Mouse (Mus musculus) heart, embryonic 12.5 days (tissue): ENCODE results near the gene Epyc. TPM values are rescaled to one million over a fixed set of nuclear protein-coding genes. Genes with fewer than 3 reads are reported as not detected.

ENCODE experiments used
- ATAC-seq: fragments of 200-750 bp; cut with Nextera tagmentation; 2 replicates; pipeline ENCODE4 v1.8.0; 2017; ENCODE audit warnings: moderate TSS enrichment, moderate library complexity; ENCODE audit not compliant: insufficient number of reproducible peaks, low FRiP score
- H3K27ac ChIP-seq: fragments of 300-500 bp; sonication (generic); 2 replicates; pipeline ENCODE4 v1.5.1; 2016; ENCODE audit warnings: mild to moderate bottlenecking, moderate library complexity; ENCODE audit not compliant: poor library complexity, severe bottlenecking
- H3K27me3 ChIP-seq: fragments of 300-500 bp; sonication (generic); replicated peaks from 2 replicates; pipeline ENCODE4 v1.6.1; 2016; ENCODE audit warnings: mild to moderate bottlenecking, moderate library complexity
- H3K36me3 ChIP-seq: fragments of 300-500 bp; sonication (generic); 2 replicates; pipeline ENCODE4 v1.6.1; 2016; ENCODE audit warnings: mild to moderate bottlenecking, moderate library complexity
- H3K4me1 ChIP-seq: fragments of 300-500 bp; sonication (generic); replicated peaks from 2 replicates; pipeline ENCODE4 v1.6.1; 2016; ENCODE audit warnings: mild to moderate bottlenecking
- H3K4me2 ChIP-seq: fragments of 300-500 bp; sonication (generic); 2 replicates; pipeline ENCODE4 v1.6.1; 2016; ENCODE audit warnings: mild to moderate bottlenecking, moderate library complexity
- H3K4me3 ChIP-seq: fragments of 300-500 bp; sonication (generic); 2 replicates; pipeline ENCODE4 v1.5.1; 2016; ENCODE audit warnings: mild to moderate bottlenecking
- H3K9ac ChIP-seq: fragments of 300-500 bp; sonication (generic); 2 replicates; pipeline ENCODE4 v1.6.1; 2016; ENCODE audit warnings: mild to moderate bottlenecking, moderate library complexity
- H3K9me3 ChIP-seq: fragments of 300-500 bp; sonication (generic); replicated peaks from 2 replicates; pipeline ENCODE4 v1.6.1; 2016; ENCODE audit warnings: mild to moderate bottlenecking, moderate library complexity
- WGBS: fragments of 180-500 bp; shearing (Covaris S2); methylation state at CpG from one replicate; pipeline ENCODE4 v1.1.7; 2016; 5-methylcytosine and 5-hydroxymethylcytosine counted together
- polyA plus RNA-seq: library from polyadenylated mRNA; unstranded; fragments of >200 nt; fragmentation: Nextera tagmentation; extraction: Ambion mirVana; gene quantifications from 2 replicates; pipeline ENCODE4 v1.2.1, GENCODE M21; 2016

Gene Epyc
- 0.42 and 0.79 TPM in 2 replicates for polyA plus RNA-seq

DNA sequence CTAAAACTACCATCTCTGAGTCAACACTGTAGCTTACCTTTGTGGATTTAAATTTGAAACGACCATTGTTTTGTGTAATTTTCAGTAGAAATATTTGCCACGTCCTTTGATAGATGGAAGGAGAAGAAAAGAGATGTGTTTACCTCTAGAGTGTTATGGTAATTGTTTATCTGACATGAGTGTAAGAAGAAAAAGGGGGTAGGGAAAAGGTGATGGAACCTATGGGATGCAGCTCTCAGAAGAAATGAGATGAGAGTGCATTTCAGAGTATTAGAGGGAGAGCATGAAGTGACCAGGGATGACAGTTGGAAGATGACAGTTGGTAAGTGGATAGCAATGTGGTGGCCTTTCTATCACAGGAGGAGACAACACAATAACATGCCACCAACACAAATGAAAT lies at the start of gene Epyc:
Epyc (plus strand) TSS at position 301 of the 400 bp plus-strand sequence.
- no peak within 1 kb of the TSS for H3K27ac ChIP-seq
- no peaks in the 10 kb centered on the region for H3K36me3 ChIP-seq
- 70% methylated on average over 2 of the region's 2 CpGs for WGBS
- H3K9me3 ChIP-seq: no peaks in the 10 kb centered on the region
- H3K4me1 ChIP-seq: no peaks in the 10 kb centered on the region
- H3K4me3 ChIP-seq: no peak within 1 kb of the TSS
- no peak for ATAC-seq
- no peaks in the 10 kb centered on the region for H3K27me3 ChIP-seq
- no peak within 1 kb of the TSS for H3K9ac ChIP-seq
- no peak within 1 kb of the TSS for H3K4me2 ChIP-seq

DNA sequence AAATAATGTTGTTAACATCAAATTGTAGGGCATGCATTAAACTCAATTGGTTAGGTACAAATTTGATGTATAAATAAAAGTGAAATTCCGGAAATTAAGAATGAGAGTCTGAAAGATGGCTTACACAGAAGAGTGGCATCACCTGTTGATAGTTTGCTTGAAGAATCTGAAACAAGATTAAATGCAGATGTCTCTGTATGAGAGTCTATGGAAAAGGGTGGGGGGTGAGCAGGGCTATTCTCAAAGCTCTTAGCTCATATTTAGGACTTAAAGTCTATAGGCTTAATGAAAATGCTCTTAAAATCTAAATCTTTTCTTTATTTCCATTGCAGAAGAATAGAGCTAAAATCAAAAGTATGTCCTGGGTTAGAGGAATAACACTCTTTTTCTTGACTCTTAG lies 48.2 kb upstream of the Epyc start:
- no peak overlapping the region for H3K9ac ChIP-seq
- no peak overlapping the region for H3K4me3 ChIP-seq
- H3K9me3 ChIP-seq: no peaks in the 10 kb centered on the region
- no peak overlapping the region for H3K27ac ChIP-seq
- no peaks in the 10 kb centered on the region for H3K4me1 ChIP-seq
- H3K4me2 ChIP-seq: no peak overlapping the region
- ATAC-seq: no peak
- H3K36me3 ChIP-seq: no peaks in the 10 kb centered on the region
- 60% methylated on average over 1 of the region's 1 CpGs for WGBS
- H3K27me3 ChIP-seq: no peaks in the 10 kb centered on the region

DNA sequence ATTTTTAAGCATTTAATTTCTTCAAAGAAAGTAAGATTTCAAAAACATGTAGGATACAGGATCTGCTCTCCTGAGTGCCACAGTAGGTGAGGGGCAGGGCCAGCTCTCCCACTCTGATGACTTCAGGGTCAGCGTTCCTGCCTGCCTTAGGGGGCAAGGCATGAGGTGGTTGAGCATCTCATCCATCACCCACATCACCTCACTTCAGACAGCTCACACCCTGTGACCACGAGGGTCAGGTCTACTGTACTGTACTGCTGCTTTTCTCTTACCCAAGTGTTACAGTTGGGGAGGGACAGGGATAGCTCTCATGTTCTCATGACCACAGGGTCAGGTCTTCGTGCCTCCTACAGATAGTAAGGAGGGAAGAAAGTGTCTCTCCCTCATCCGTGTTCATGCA lies 42.1 kb upstream of the Epyc start:
- Histone ChIP-seq H3K9me3 (no peaks in the 10 kb centered on the region), H3K4me1 (no peaks in the 10 kb centered on the region), H3K27me3 (no peaks in the 10 kb centered on the region), H3K4me3 (no peak overlapping the region), H3K9ac (no peak overlapping the region), H3K4me2 (no peak overlapping the region), H3K36me3 (no peaks in the 10 kb centered on the region), H3K27ac (no peak overlapping the region)
- WGBS: 55% methylated on average over 4 of the region's 4 CpGs
- no peak for ATAC-seq

DNA sequence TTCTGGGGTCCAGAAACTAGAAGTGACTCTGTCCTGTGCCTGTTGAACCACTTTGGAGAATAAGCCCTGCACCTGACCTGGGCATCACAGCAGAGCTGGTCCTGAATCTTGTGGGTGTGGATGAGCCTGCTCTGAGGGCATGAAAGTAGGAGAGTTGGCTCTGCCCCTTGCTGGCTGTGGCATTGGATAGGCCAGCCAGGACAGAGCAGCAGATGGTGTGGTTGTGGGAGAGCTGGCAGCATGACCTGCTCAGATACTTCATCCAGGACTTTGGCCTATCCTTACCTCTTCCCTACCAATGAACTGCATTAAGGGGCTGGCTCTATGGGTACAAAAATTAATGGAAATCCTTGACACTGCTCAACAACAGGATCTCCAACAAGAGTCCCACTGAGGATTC lies 40.6 kb upstream of the Epyc start:
- no peak for ATAC-seq
- no peak overlapping the region for H3K9ac ChIP-seq

DNA sequence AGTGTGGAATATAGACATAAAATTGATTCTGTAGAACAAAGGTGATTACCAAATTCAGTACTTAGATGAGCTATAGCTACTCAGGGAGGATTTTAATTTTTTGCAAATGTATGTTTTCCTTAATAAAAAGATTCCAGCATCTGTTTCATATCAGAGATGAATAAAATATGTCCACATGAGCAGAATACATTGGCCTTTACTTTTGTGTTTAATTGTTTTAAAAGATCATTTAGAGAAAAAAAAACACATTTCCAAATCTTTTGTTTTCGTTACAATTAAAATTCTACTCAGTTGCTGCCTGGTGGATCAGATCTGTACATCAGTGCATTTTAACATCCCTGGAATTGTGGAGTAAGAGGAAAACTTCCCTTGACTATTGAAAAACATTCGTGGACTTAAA lies 37.3 kb upstream of the Epyc start, which contains the start of gene Kera:
Kera (plus strand) TSS at position 301 of the 400 bp plus-strand sequence.
- ATAC-seq: no peak
- no peak within 1 kb of the TSS for H3K9ac ChIP-seq
- H3K36me3 ChIP-seq: no peaks in the 10 kb centered on the region
- no peaks in the 10 kb centered on the region for H3K27me3 ChIP-seq
- no peak within 1 kb of the TSS for H3K27ac ChIP-seq
- H3K9me3 ChIP-seq: no peaks in the 10 kb centered on the region
- no peak within 1 kb of the TSS for H3K4me2 ChIP-seq
- no peaks in the 10 kb centered on the region for H3K4me1 ChIP-seq
- no peak within 1 kb of the TSS for H3K4me3 ChIP-seq
- 69% methylated on average over 2 of the region's 2 CpGs for WGBS

More for the DNA sequence above, 40.6 kb upstream of the Epyc start:
- Histone ChIP-seq H3K4me3 (no peak overlapping the region), H3K27me3 (no peaks in the 10 kb centered on the region), H3K36me3 (no peaks in the 10 kb centered on the region), H3K27ac (no peak overlapping the region), H3K9me3 (no peaks in the 10 kb centered on the region), H3K4me1 (no peaks in the 10 kb centered on the region), H3K4me2 (no peak overlapping the region)

DNA sequence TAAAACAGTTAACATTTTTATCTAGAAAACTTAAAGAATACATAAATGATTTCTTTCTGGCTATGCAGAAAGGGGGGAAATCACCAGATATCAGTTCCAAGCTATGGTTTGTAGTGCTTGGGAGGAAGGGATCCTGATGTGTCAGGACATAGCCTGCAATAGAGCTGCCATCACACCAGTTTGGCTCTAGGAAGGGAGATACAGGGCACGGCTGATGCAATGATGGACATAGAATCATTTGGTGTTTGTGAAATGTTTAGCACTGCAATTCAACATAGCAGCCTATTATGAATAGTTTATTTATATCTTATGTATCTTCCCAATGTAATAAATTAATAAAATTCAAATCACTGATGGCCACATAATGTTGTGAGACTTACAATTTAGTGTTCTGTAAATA lies 21.5 kb upstream of the Epyc start:
- no peak overlapping the region for H3K4me3 ChIP-seq
- H3K9me3 ChIP-seq: no peaks in the 10 kb centered on the region
- H3K36me3 ChIP-seq: no peaks in the 10 kb centered on the region
- WGBS: 81% methylated on average over 1 of the region's 1 CpGs
- H3K4me2 ChIP-seq: no peak overlapping the region
- no peak overlapping the region for H3K27ac ChIP-seq
- H3K4me1 ChIP-seq: no peaks in the 10 kb centered on the region
- no peak for ATAC-seq
- no peaks in the 10 kb centered on the region for H3K27me3 ChIP-seq
- H3K9ac ChIP-seq: no peak overlapping the region

DNA sequence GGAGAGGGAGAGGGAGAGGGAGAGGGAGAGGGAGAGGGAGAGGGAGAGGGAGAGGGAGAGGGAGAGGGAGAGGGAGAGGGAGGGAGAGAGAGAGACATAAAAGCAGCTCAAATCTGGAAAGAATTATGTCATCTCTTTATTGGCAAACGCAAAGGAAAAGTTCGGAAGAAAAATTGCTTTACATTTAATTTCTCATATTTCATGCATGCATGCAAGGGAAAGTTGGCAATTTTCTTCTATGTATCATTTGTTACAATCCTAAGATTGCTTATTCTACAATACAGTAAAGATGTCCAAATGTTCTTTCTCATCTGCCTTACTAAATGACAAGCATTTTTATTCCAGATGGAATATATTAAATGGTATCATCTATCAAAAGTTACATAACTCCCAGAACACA lies 19.5 kb upstream of the Epyc start:
- WGBS: 84% methylated on average over 2 of the region's 2 CpGs
- Histone ChIP-seq H3K4me1 (no peaks in the 10 kb centered on the region), H3K27ac (no peak overlapping the region), H3K27me3 (no peaks in the 10 kb centered on the region), H3K36me3 (no peaks in the 10 kb centered on the region), H3K4me3 (no peak overlapping the region), H3K9me3 (no peaks in the 10 kb centered on the region), H3K9ac (no peak overlapping the region), H3K4me2 (no peak overlapping the region)
- no peak for ATAC-seq

DNA sequence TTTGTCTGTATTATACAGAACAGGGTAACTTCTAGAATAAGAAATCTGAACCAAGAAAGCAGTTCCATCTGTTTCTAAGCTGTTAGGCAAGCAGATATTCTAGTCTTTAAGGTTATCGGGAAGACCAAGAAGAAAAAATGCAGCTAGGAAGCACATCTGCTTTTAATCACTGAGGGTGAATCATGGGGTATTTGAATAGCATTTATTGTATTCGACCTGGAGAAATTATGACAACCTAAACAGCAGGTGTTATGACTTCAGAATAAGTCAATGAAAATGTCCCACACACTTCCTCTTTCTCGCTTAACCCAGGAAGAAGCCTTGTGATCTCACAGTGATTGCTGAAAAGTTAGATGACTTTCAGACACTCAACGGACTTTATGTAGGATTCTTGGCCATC lies 18.8 kb upstream of the Epyc start:
- H3K9ac ChIP-seq: no peak overlapping the region
- H3K27me3 ChIP-seq: no peaks in the 10 kb centered on the region
- no peaks in the 10 kb centered on the region for H3K36me3 ChIP-seq
- no peaks in the 10 kb centered on the region for H3K4me1 ChIP-seq
- WGBS: 52% methylated on average over 4 of the region's 4 CpGs
- no peak overlapping the region for H3K27ac ChIP-seq
- ATAC-seq: no peak
- no peaks in the 10 kb centered on the region for H3K9me3 ChIP-seq
- no peak overlapping the region for H3K4me3 ChIP-seq
- no peak overlapping the region for H3K4me2 ChIP-seq

DNA sequence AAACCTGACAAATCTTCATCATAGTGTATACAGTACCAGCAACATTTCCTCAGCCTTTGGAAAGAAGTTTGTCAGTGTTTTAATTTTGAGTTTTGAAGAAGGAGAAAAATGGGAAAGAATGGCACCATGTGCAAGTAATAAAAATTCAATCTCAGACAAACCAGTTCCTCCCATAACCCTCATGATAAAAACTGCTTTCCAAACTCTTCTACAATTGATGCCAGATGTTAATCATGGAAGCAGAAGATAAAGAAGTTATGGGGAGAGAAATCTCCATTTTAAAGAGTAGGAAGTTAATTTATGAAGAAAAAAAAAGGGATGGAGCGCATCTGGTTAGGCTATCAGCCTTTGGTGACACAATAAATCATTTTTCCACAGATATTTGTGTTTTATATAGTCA lies 17.3 kb upstream of the Epyc start:
- no peak overlapping the region for H3K4me2 ChIP-seq
- ATAC-seq: no peak
- H3K9me3 ChIP-seq: no peaks in the 10 kb centered on the region
- no peaks in the 10 kb centered on the region for H3K27me3 ChIP-seq
- no peaks in the 10 kb centered on the region for H3K36me3 ChIP-seq
- H3K9ac ChIP-seq: no peak overlapping the region
- no peaks in the 10 kb centered on the region for H3K4me1 ChIP-seq
- H3K27ac ChIP-seq: no peak overlapping the region
- 69% methylated on average over 1 of the region's 1 CpGs for WGBS
- no peak overlapping the region for H3K4me3 ChIP-seq

DNA sequence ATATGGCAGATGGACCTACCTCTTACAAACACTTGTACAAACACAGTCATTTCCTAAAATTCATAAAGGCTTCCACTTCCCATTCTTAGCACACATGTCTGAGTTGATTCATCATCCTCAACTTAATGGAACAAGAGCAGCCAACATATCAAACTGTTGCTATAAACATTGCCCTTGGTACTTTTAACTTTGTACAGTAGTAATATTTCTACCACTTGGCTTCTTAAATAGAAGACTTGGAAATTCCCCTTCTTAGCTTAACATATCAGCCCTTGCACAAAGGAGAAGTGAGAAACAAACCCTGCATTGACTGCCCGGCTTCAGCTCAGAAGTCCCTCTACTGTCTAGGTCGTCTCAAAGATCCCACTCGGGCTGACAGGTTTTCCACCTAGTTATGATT lies 12.8 kb upstream of the Epyc start:
- 73% methylated on average over 3 of the region's 3 CpGs for WGBS
- Histone ChIP-seq H3K36me3 (no peaks in the 10 kb centered on the region), H3K4me1 (no peaks in the 10 kb centered on the region), H3K9me3 (no peaks in the 10 kb centered on the region), H3K4me3 (no peak overlapping the region), H3K27ac (no peak overlapping the region), H3K27me3 (no peaks in the 10 kb centered on the region), H3K9ac (no peak overlapping the region), H3K4me2 (no peak overlapping the region)
- ATAC-seq: no peak

DNA sequence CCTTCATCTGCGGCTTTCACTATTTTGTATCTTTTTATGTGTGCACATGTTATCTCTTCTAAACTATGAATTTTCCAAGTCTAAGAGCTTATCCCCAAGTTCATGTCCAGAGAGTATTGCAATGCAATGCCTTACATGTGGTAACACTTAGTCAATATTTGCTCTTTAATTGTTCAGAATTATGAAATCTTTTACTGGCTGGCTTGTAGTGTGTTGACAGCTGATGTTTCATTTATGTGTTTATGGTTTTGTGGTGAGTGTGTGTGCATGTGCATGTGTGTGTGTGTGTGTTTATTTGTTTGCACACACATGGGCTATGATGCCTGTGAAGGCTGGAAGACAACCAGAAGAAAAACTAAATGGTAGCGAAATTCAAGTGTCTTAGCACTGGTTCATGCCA lies 1.9 kb upstream of the Epyc start:
- Histone ChIP-seq H3K9me3 (no peaks in the 10 kb centered on the region), H3K4me2 (no peak overlapping the region), H3K27me3 (no peaks in the 10 kb centered on the region), H3K36me3 (no peaks in the 10 kb centered on the region), H3K27ac (no peak overlapping the region), H3K9ac (no peak overlapping the region), H3K4me1 (no peaks in the 10 kb centered on the region), H3K4me3 (no peak overlapping the region)
- 77% methylated on average over 2 of the region's 2 CpGs for WGBS
- no peak for ATAC-seq

DNA sequence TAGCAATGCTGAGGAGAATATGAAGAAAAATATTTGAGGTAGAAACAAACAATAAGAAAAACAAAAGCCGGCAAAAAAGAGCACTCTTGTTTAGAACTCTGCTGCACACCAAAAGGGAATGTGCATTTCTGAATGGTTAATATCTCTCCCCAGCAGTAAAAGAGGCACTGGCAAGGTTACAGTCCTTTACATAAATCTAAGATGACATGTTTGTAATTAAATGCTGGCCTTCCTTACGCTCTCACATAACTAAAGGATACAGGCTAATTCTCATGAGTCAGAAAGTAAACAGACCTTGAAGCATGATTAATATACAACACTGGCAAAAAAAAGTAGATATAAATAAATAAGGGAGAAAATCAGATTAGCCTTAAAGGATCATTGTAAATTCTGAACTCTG lies 6.5 kb downstream of the Epyc start:
- no peak overlapping the region for H3K4me2 ChIP-seq
- no peaks in the 10 kb centered on the region for H3K36me3 ChIP-seq
- no peaks in the 10 kb centered on the region for H3K27me3 ChIP-seq
- H3K9ac ChIP-seq: no peak overlapping the region
- 78% methylated on average over 2 of the region's 2 CpGs for WGBS
- no peak overlapping the region for H3K4me3 ChIP-seq
- H3K4me1 ChIP-seq: no peaks in the 10 kb centered on the region
- H3K9me3 ChIP-seq: no peaks in the 10 kb centered on the region
- ATAC-seq: no peak
- H3K27ac ChIP-seq: no peak overlapping the region
